Mouse (Mus musculus): ENCODE results near the gene Hspa12b. TPM values are rescaled to one million over a fixed set of nuclear protein-coding genes. Genes with fewer than 3 reads are reported as not detected.
"Not testable (repeated sequence)": the region's sequence is repeated elsewhere in the genome, so short reads cannot be mapped to it uniquely, and the experiment has no call there.

Hspa12b gene
- polyA plus RNA-seq, 1 experiment from 2014 or later, result 5.6 TPM

- no peaks in the 10 kb centered on the region for H3K4me1 ChIP-seq (replicated peaks; ENCODE audit: control insufficient read depth, insufficient read depth, low read length)
- DNase-seq (ENCODE audit: low spot score) (peak; percentile 68), ATAC-seq (replicated peaks; ENCODE audit: low FRiP score) (peak; percentile 33)
- H3K4me2 ChIP-seq (ENCODE audit: low read depth, low read length, severe bottlenecking), result no peak overlapping the region
- H3K9ac ChIP-seq (ENCODE audit: low read length), result peak overlapping the region; percentile 41; the same call in 1 of the 2 replicates
- no peaks in the 10 kb centered on the region for H3K9me3 ChIP-seq (ENCODE audit: control insufficient read depth, low read length)
- no peaks in the 10 kb centered on the region for H3K27me3 ChIP-seq (ENCODE audit: control insufficient read depth, insufficient read depth, low read length)
- H3K4me3 ChIP-seq (ENCODE audit: low read depth, low read length), result no peak overlapping the region
- peak overlapping the region; percentile 50; the same call in 1 of the 2 replicates for H3K27ac ChIP-seq (ENCODE audit: low read depth, low read length)
- H3K36me3 ChIP-seq (ENCODE audit: control insufficient read depth, insufficient read depth, low read length), result no peaks in the 10 kb centered on the region
- 20% methylated on average over 9 of the region's 9 CpGs for WGBS
Observed at GRCm38 (mm10) chr2:131096101-131096795, 30.8 kb upstream of the Hspa12b start.

- DNase-seq (ENCODE audit: low spot score) (no peak), ATAC-seq (replicated peaks; ENCODE audit: low FRiP score) (no peak)
- H3K27me3 ChIP-seq (ENCODE audit: control insufficient read depth, insufficient read depth, low read length), result no peaks in the 10 kb centered on the region
- H3K4me1 ChIP-seq (replicated peaks; ENCODE audit: control insufficient read depth, insufficient read depth, low read length), result no peaks in the 10 kb centered on the region
- no peak overlapping the region for H3K27ac ChIP-seq (ENCODE audit: low read depth, low read length)
- H3K4me2 ChIP-seq (ENCODE audit: low read depth, low read length, severe bottlenecking), result no peak overlapping the region
- whole genome bisulfite sequencing, result 76% methylated on average over 4 of the region's 4 CpGs
- H3K4me3 ChIP-seq (ENCODE audit: low read depth, low read length), result no peak overlapping the region
- H3K9ac ChIP-seq (ENCODE audit: low read length), result no peak overlapping the region
- no peaks in the 10 kb centered on the region for H3K9me3 ChIP-seq (ENCODE audit: control insufficient read depth, low read length)
- no peaks in the 10 kb centered on the region for H3K36me3 ChIP-seq (ENCODE audit: control insufficient read depth, insufficient read depth, low read length)
Observed at GRCm38 (mm10) chr2:131097087-131097486, 30.0 kb upstream of the Hspa12b start.

- H3K36me3 ChIP-seq (ENCODE audit: control insufficient read depth, insufficient read depth, low read length), result no peaks in the 10 kb centered on the region
- no peaks in the 10 kb centered on the region for H3K9me3 ChIP-seq (ENCODE audit: control insufficient read depth, low read length)
- ATAC-seq (replicated peaks; ENCODE audit: low FRiP score) (no peak), DNase-seq (ENCODE audit: low spot score) (no peak)
- H3K4me2 ChIP-seq (ENCODE audit: low read depth, low read length, severe bottlenecking), result no peak overlapping the region
- H3K9ac ChIP-seq (ENCODE audit: low read length), result no peak overlapping the region
- no peak overlapping the region for H3K27ac ChIP-seq (ENCODE audit: low read depth, low read length)
- no peaks in the 10 kb centered on the region for H3K27me3 ChIP-seq (ENCODE audit: control insufficient read depth, insufficient read depth, low read length)
- no peaks in the 10 kb centered on the region for H3K4me1 ChIP-seq (replicated peaks; ENCODE audit: control insufficient read depth, insufficient read depth, low read length)
- H3K4me3 ChIP-seq (ENCODE audit: low read depth, low read length), result no peak overlapping the region
- 45% methylated on average over 3 of the region's 3 CpGs for WGBS
Observed at GRCm38 (mm10) chr2:131101530-131101929, 25.6 kb upstream of the Hspa12b start.

- H3K9me3 ChIP-seq (ENCODE audit: control insufficient read depth, low read length), result no peaks in the 10 kb centered on the region
- no peak overlapping the region for H3K27ac ChIP-seq (ENCODE audit: low read depth, low read length)
- no peak for DNase-seq (ENCODE audit: low spot score)
- no peak for ATAC-seq (replicated peaks; ENCODE audit: low FRiP score)
- no peaks in the 10 kb centered on the region for H3K36me3 ChIP-seq (ENCODE audit: control insufficient read depth, insufficient read depth, low read length)
- no peaks in the 10 kb centered on the region for H3K27me3 ChIP-seq (ENCODE audit: control insufficient read depth, insufficient read depth, low read length)
- WGBS, result 93% methylated on average over 4 of the region's 4 CpGs
- H3K9ac ChIP-seq (ENCODE audit: low read length), result no peak overlapping the region
- H3K4me1 ChIP-seq (replicated peaks; ENCODE audit: control insufficient read depth, insufficient read depth, low read length), result no peaks in the 10 kb centered on the region
- no peak overlapping the region for H3K4me3 ChIP-seq (ENCODE audit: low read depth, low read length)
- H3K4me2 ChIP-seq (ENCODE audit: low read depth, low read length, severe bottlenecking), result no peak overlapping the region
Observed at GRCm38 (mm10) chr2:131104021-131104420, 23.1 kb upstream of the Hspa12b start.

- H3K27ac ChIP-seq (ENCODE audit: low read depth, low read length); H3K9ac ChIP-seq (ENCODE audit: low read length); H3K9me3 ChIP-seq (ENCODE audit: control insufficient read depth, low read length); H3K4me1 ChIP-seq (replicated peaks; ENCODE audit: control insufficient read depth, insufficient read depth, low read length); H3K27me3 ChIP-seq (ENCODE audit: control insufficient read depth, insufficient read depth, low read length); H3K4me3 ChIP-seq (ENCODE audit: low read depth, low read length); H3K36me3 ChIP-seq (ENCODE audit: control insufficient read depth, insufficient read depth, low read length); ATAC-seq (replicated peaks; ENCODE audit: low FRiP score); DNase-seq (ENCODE audit: low spot score); H3K4me2 ChIP-seq (ENCODE audit: low read depth, low read length, severe bottlenecking): not testable (repeated sequence)
- WGBS, result 61% methylated on average over 4 of the region's 4 CpGs
Observed at GRCm38 (mm10) chr2:131105061-131105460, 22.0 kb upstream of the Hspa12b start.

- Histone ChIP-seq H3K9me3 (ENCODE audit: control insufficient read depth, low read length) (no peaks in the 10 kb centered on the region), H3K27me3 (ENCODE audit: control insufficient read depth, insufficient read depth, low read length) (no peaks in the 10 kb centered on the region), H3K4me1 (replicated peaks; ENCODE audit: control insufficient read depth, insufficient read depth, low read length) (no peaks in the 10 kb centered on the region), H3K4me2 (ENCODE audit: low read depth, low read length, severe bottlenecking) (no peak overlapping the region), H3K36me3 (ENCODE audit: control insufficient read depth, insufficient read depth, low read length) (no peaks in the 10 kb centered on the region), H3K9ac (ENCODE audit: low read length) (no peak overlapping the region), H3K27ac (ENCODE audit: low read depth, low read length) (no peak overlapping the region), H3K4me3 (ENCODE audit: low read depth, low read length) (no peak overlapping the region)
- no peak for DNase-seq (ENCODE audit: low spot score)
- WGBS, result 91% methylated on average over 5 of the region's 5 CpGs
- ATAC-seq (replicated peaks; ENCODE audit: low FRiP score), result no peak
Observed at GRCm38 (mm10) chr2:131105989-131106388, 21.1 kb upstream of the Hspa12b start.

GRCm38 (mm10) chr2:131118968-131119574 is 8.0 kb upstream of the Hspa12b start:
- no peak overlapping the region for H3K9ac ChIP-seq (ENCODE audit: low read length)
- H3K36me3 ChIP-seq (ENCODE audit: control insufficient read depth, insufficient read depth, low read length), result no peaks in the 10 kb centered on the region
- no peaks in the 10 kb centered on the region for H3K27me3 ChIP-seq (ENCODE audit: control insufficient read depth, insufficient read depth, low read length)
- H3K9me3 ChIP-seq (ENCODE audit: control insufficient read depth, low read length), result no peaks in the 10 kb centered on the region
- DNase-seq (ENCODE audit: low spot score), result no peak
- H3K4me3 ChIP-seq (ENCODE audit: low read depth, low read length), result no peak overlapping the region
- ATAC-seq (replicated peaks; ENCODE audit: low FRiP score), result no peak
- H3K4me2 ChIP-seq (ENCODE audit: low read depth, low read length, severe bottlenecking), result no peak overlapping the region
- H3K4me1 ChIP-seq (replicated peaks; ENCODE audit: control insufficient read depth, insufficient read depth, low read length), result no peaks in the 10 kb centered on the region
- WGBS, result 83% methylated on average over 2 of the region's 2 CpGs
- no peak overlapping the region for H3K27ac ChIP-seq (ENCODE audit: low read depth, low read length)

GRCm38 (mm10) chr2:131124166-131124565 is 2.9 kb upstream of the Hspa12b start:
- Histone ChIP-seq H3K36me3 (ENCODE audit: control insufficient read depth, insufficient read depth, low read length) (no peaks in the 10 kb centered on the region), H3K4me1 (replicated peaks; ENCODE audit: control insufficient read depth, insufficient read depth, low read length) (peaks cover 9% of the 10 kb centered on the region; the same call in 1 of the 2 replicates), H3K27me3 (ENCODE audit: control insufficient read depth, insufficient read depth, low read length) (no peaks in the 10 kb centered on the region), H3K4me3 (ENCODE audit: low read depth, low read length) (no peak overlapping the region), H3K9ac (ENCODE audit: low read length) (no peak overlapping the region), H3K27ac (ENCODE audit: low read depth, low read length) (no peak overlapping the region), H3K9me3 (ENCODE audit: control insufficient read depth, low read length) (no peaks in the 10 kb centered on the region), H3K4me2 (ENCODE audit: low read depth, low read length, severe bottlenecking) (no peak overlapping the region)
- no peak for ATAC-seq (replicated peaks; ENCODE audit: low FRiP score)
- DNase-seq (ENCODE audit: low spot score), result no peak
- 83% methylated on average over 3 of the region's 3 CpGs for WGBS
